ENCODE assay signal across 16 mouse cellular contexts in genomic region chr13:44347662-44348061, GRCm38 (mm10).
DNase-seq lines count a peak whose midpoint lies in the region; ATAC-seq and TF ChIP-seq lines count a peak whose summit lies in the region.
"Had no signal": no experiment of that assay in that cellular context is flagged by ENCODE, and none has a peak within 500 bp of the region (broad histone marks: within the 10 kb centered on the region; RNA-seq: fewer than 3 reads in every experiment).

No protein-coding gene starts in this region.

- H3K4me1 ChIP-seq in embryonic facial prominence, embryonic 12.5 days: peaks cover 11% of the 10 kb centered on the region; the same call in 1 of the 2 replicates
- no peaks in the 10 kb centered on the region for H3K4me1 ChIP-seq in kidney, postnatal 0 days (replicated peaks; ENCODE audit: insufficient read depth, low read length)
- H3K4me1 ChIP-seq: intestine, embryonic 15.5 days had no signal

- no peaks in the 10 kb centered on the region for H3K9me3 ChIP-seq in embryonic facial prominence, embryonic 12.5 days
- H3K9me3 ChIP-seq in kidney, postnatal 0 days (replicated peaks; ENCODE audit: low read length): no peaks in the 10 kb centered on the region; the same call in 1 of the 2 replicates
- H3K9me3 ChIP-seq: intestine, embryonic 15.5 days had no signal

- no peaks in the 10 kb centered on the region for H3K36me3 ChIP-seq in embryonic facial prominence, embryonic 12.5 days
- no peaks in the 10 kb centered on the region for H3K36me3 ChIP-seq in kidney, postnatal 0 days (ENCODE audit: insufficient read depth, low read length)
- H3K36me3 ChIP-seq: intestine, embryonic 15.5 days; limb, embryonic 13.5 days had no signal

- no peaks in the 10 kb centered on the region for H3K27me3 ChIP-seq in embryonic facial prominence, embryonic 12.5 days
- H3K27me3 ChIP-seq in kidney, postnatal 0 days (ENCODE audit: insufficient read depth, low read length): no peaks in the 10 kb centered on the region
- H3K27me3 ChIP-seq: intestine, embryonic 15.5 days; limb, embryonic 13.5 days had no signal

- H3K4me2 ChIP-seq in embryonic facial prominence, embryonic 12.5 days (replicated peaks): peak overlapping the region; percentile 13; the same call in 1 of the 2 replicates
- H3K4me2 ChIP-seq in kidney, postnatal 0 days (ENCODE audit: low read length): no peak overlapping the region
- H3K4me2 ChIP-seq: intestine, embryonic 15.5 days; limb, embryonic 13.5 days had no signal

- no peak for ATAC-seq in embryonic facial prominence, embryonic 12.5 days (ENCODE audit: insufficient number of reproducible peaks, insufficient read depth, low FRiP score, low TSS enrichment)
- no peak for ATAC-seq in kidney, postnatal 0 days (replicated peaks; ENCODE audit: low FRiP score, low read depth)
- no peak for ATAC-seq in activated CD4-positive, CD25-positive, alpha-beta regulatory T cell, adult 4 months
- ATAC-seq: intestine, embryonic 15.5 days had no signal

- WGBS in embryonic facial prominence, embryonic 12.5 days: 10% methylated on average over 9 of the region's 9 CpGs
- 23% methylated on average over 9 of the region's 9 CpGs for WGBS in kidney, postnatal 0 days

- TF ChIP-seq CTCF in kidney, postnatal 0 days (IDR thresholded peaks at IDR 0.05; ENCODE audit: low read depth): no peak

- H3K27ac ChIP-seq in embryonic facial prominence, embryonic 12.5 days: 0 out of 2 replicates have a peak overlapping the region, but pooled peaks have one; percentile 36
- peak overlapping the region; percentile 36; the same call in 1 of the 2 replicates for H3K27ac ChIP-seq in kidney, postnatal 0 days
- H3K27ac ChIP-seq: intestine, embryonic 15.5 days; limb, embryonic 13.5 days had no signal

- peak; percentile 68 for DNase-seq in embryo, embryonic 10 days (ENCODE audit: low spot score)
- no peak for DNase-seq in embryo, embryonic 9.5 days (ENCODE audit: extremely low spot score)
- DNase-seq in adrenal gland, adult 8-10 months: peak; percentile 51
- DNase-seq in kidney, postnatal 0 days (ENCODE audit: low spot score): peak; percentile 70
- no peak for DNase-seq in thymus, postnatal 4 days
- DNase-seq in cerebellum, adult 18-20 months: no peak
- DNase-seq: cerebellum, adult 8-10 months; heart, adult 18-20 months; heart, postnatal 36 days; layer of hippocampus, postnatal 36 days; lung, adult 18-20 months; right cerebral cortex, postnatal 4 days had no signal

- H3K9ac ChIP-seq in embryonic facial prominence, embryonic 12.5 days: no peak overlapping the region
- H3K9ac ChIP-seq in kidney, postnatal 0 days (ENCODE audit: low read depth, low read length): no peak overlapping the region
- H3K9ac ChIP-seq: intestine, embryonic 15.5 days; limb, embryonic 13.5 days had no signal

- no peak overlapping the region for H3K4me3 ChIP-seq in embryonic facial prominence, embryonic 12.5 days
- H3K4me3 ChIP-seq in kidney, postnatal 0 days (replicated peaks; ENCODE audit: low read depth, low read length): no peak overlapping the region
- H3K4me3 ChIP-seq: intestine, embryonic 15.5 days; limb, embryonic 13.5 days had no signal

Comparison
In these comparisons a context has a peak if more than half of its experiments do, and no peak if none do; other contexts are left out.
1. DNase-seq: peak in embryo, embryonic 10 days (single experiment), adrenal gland, adult 8-10 months (single experiment) and kidney, postnatal 0 days (single experiment); none in embryo, embryonic 9.5 days (single experiment), thymus, postnatal 4 days (single experiment) and cerebellum, adult 18-20 months (0 of 2).